Mouse (Mus musculus) embryo, embryonic 11 days (tissue): ENCODE measurements around the gene Cbfa2t3.

ENCODE experiments used
- DNase-seq: peaks from one replicate; pipeline ENCODE4 v3.0.0-alpha.2; 2015

Cbfa2t3 gene

GRCm38 (mm10) chr8:122663670-122664069 is 35.2 kb downstream of the Cbfa2t3 start:
- DNase-seq = no peak

DNA sequence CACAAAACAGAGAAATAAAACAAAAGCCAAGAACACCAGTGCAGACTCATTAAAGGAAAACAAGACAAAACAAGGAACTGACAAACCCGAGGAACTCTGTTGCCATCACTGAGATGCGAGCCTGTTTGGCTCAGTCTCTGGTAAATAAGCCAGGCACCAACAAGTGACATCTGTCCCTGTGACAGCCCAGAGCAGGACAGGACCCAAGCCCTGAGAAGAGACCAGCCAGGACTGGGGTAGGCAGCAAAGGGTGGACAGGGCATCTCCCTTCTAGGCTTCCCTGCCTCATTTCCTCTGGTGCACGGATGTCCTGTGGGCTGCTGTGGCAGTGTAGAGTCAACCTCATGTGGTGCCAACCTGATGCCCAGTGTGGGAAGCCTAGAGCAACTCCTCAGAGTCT is 35.8 kb downstream of the Cbfa2t3 start:
- DNase-seq = no peak

DNA sequence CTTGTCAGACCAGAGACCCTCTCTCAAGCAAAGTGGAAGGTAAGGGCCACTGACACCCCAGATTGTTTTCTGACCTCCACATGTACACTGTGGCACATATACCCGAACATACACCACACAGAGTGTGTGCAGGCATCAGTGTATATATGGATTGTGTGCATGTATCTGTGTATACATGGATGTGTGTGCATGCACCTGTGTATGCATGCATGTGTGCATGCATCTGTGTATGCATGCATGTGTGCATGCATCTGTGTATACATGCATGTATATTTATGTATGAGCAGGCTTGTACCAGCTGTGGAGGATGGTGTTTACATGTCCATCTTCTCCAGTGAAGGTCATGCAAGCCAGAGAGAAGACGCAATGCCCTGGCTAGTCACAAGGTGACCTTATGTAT is 37.0 kb downstream of the Cbfa2t3 start:
- no peak for DNase-seq

- peak; percentile 89 for DNase-seq
Measured at GRCm38 (mm10) chr8:122661138-122661537, 37.8 kb downstream of the Cbfa2t3 start.

DNA sequence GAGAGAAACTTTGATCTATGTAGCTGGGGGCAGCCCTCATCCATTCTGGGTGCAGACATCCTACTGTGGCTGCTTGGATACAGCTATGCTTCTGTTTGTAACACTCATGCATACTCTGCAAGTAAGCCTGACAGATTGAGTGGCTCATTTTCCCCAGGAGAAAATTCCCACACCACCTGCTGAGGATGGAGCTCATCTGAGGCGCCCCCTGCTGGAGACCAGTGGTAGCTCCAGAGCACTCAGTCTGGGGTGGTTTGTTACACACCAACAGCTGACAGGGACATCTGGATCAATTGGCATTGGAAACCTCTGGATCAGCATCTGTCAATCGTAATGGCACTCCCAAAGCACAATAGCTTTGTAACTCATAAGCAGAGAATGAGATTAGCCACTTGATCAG is 38.9 kb downstream of the Cbfa2t3 start:
- no peak for DNase-seq

GRCm38 (mm10) chr8:122658807-122659160 is 40.1 kb downstream of the Cbfa2t3 start:
- no peak for DNase-seq

DNA sequence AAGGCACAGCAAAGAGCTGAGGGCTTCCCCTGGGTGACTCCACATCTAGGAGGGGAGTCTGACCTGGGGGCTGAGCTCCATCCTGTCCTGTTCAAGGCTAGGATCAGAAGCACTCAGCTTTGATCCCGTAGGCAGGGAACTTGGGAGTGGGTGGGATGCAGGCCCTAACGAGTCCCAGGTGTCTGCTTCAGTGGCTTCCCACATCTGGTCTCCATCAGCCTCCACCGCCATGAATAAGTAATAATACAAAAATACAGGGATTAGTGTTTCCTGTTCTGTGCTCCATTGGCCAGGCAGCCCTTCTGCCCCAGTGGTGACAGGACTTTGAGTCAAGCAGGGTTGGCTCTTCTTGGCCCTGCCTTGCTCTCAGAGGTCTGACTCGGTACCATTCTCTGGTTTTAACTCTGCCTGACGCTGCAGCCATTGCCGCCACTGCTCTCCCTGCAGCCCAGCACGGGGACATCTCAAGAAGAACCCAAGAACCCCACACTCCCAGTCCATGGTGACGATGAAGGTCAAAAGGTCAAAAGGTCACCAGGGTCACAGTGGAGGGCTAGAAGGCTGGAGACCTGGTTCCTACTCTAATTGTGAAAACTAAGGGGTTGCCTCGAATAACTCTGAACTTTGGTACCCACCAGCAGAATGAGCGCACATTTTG is 40.6 kb downstream of the Cbfa2t3 start:
- DNase-seq = peak; percentile 86

GRCm38 (mm10) chr8:122656056-122656999 is 42.6 kb downstream of the Cbfa2t3 start:
- no peak for DNase-seq

GRCm38 (mm10) chr8:122654768-122655167 is 44.1 kb downstream of the Cbfa2t3 start:
- DNase-seq = no peak

- no peak for DNase-seq
Measured at GRCm38 (mm10) chr8:122652643-122653042, 46.3 kb downstream of the Cbfa2t3 start.

DNA sequence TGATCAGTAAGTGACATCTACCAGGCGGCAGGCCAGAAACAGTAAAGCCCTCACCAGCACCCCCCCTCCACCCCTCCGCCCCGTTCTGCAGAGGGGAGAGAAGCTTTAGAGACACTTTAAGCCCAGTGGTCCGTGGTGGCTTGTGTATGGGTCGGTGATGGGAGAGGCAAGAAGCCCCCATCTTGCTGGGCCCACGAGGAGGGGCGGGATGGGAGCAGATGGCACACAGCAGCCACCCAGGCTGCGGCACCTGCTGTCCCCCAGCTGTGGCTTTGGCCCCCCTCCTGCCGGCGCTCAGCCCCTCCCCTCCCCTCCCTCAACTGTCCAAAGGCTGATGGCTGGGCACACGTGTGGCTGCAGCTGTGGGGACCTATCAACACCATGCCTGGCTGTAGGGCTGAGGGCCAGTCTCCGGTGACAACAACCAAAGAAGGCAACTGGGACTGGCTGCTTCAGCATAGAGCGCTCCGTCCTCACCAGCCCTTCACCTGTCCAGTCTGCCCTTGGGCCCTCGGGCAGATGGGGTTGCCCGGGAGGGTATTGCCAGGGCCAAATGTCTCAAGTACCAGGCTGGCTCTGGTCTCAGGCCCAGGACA is 47.5 kb downstream of the Cbfa2t3 start:
- no peak for DNase-seq

GRCm38 (mm10) chr8:122648192-122648970 is 50.5 kb downstream of the Cbfa2t3 start:
- DNase-seq = no peak

GRCm38 (mm10) chr8:122646337-122646736 is 52.6 kb downstream of the Cbfa2t3 start:
- DNase-seq = no peak

GRCm38 (mm10) chr8:122644175-122644954 is 54.5 kb downstream of the Cbfa2t3 start:
- no peak for DNase-seq

DNA sequence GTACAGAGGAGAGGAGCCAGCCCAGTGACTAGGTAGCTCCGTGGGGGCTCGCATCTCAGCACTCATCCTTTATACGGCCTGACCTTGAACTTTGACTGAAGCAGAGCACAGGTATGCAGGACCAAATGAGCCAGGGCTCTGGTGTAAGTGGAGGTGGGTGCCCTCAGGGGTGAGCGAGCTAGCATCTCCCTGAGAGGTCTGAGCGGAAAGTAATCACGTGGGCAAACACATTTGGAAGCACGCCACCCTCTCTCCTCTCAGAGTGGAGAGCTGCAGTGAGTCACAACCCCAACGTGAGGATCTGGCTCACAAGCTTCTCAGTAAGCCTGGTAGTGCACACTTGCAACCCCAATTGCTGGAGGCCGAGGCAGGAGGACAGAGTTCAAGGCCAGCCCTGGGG is 56.8 kb downstream of the Cbfa2t3 start:
- no peak for DNase-seq

- no peak for DNase-seq
Measured at GRCm38 (mm10) chr8:122641406-122641805, 57.5 kb downstream of the Cbfa2t3 start.

DNA sequence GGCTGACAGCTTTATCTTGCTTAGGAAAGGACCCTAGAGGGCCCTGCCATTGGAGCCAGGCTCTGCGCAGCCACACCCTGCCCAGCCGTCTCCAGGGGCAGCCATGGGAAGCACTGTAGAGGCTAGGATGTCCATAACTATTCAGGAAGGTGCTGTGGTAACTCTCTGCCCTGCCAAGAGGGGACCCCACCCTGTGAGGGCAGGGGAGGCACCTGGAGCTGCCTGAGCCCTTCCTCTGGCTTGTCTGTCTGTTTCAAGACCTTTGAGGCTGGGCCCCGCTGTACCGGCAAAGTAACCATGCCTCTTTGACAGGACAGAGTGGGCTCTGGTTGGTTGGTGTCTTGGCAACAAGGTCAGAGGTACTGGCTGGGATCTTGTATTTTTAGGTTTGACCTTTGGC is 58.1 kb downstream of the Cbfa2t3 start:
- no peak for DNase-seq

DNA sequence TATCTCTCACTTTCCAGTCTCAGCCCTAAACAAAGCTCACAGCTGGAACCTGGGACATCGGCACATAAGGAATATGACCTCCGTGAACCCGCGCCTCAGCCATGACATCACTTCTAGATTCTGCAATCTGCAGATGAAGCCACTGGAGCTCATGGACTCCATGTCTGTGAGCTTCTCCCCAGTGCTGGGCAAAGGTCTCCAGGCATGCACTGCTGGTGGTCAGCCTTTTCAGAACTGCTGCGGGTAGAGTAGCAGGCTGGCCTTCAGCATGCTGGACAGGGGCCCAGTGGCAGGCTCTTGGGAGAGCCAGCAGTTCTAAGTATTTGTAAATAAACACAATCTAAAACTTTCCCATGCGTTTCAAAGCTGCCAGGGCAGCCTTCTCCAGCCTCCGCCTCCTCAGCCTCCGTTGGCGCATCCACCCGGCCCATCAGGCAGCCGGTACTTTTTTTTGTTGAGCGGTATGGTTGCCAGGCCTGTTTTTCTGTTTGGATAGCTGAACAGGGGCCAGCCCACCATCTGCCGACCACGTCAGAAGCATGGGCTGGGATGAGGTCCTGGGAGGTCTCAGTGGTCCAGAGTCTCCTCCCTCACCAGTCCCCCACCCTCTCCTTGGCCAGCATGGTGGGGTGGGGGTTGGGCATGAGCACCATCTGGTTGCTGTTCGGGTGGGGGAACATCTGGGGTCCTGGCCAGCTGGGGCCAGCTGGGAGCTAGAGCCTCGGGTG is 59.2 kb downstream of the Cbfa2t3 start:
- peak; percentile 66 for DNase-seq

DNA sequence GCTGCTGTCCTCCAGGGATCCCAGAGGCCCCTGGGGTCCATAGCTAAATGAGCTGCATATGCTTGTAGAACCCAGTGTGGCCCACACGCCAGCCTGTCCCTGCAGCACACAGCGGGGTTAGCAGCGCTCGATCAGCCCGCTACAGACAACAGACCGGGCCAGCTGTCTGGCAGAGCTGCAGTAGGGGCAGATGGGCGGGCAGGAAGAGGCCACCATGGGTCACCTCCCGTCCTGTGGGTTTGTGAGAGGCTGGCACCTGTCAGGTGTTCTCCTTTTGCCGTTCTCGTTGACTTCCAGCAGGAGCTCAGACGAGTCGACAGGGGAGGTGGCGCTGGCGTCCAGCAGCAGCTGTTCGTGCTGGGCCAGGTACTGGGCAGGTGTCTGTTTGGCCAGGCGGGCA is 60.3 kb downstream of the Cbfa2t3 start:
- DNase-seq = no peak

- no peak for DNase-seq
Measured at GRCm38 (mm10) chr8:122637230-122637629, 61.7 kb downstream of the Cbfa2t3 start.

- no peak for DNase-seq
Measured at GRCm38 (mm10) chr8:122636803-122637175, 62.1 kb downstream of the Cbfa2t3 start.
